ENCODE assay signal across 8 mouse cellular contexts in genomic region chr4:107421711-107422110, GRCm38 (mm10). TPM values are rescaled to one million over a fixed set of nuclear protein-coding genes. Genes with fewer than 3 reads are reported as not detected.
DNase-seq lines count a peak whose midpoint lies in the region; ATAC-seq and TF ChIP-seq lines count a peak whose summit lies in the region.

No protein-coding gene starts in this region.

- H3K4me2 ChIP-seq in kidney, embryonic 15.5 days: peak overlapping the region; percentile 51
- H3K4me2 ChIP-seq in forebrain, embryonic 13.5 days: peak overlapping the region; percentile 46
- peak overlapping the region; percentile 43 for H3K4me2 ChIP-seq in limb, embryonic 12.5 days

- TF ChIP-seq CTCF in kidney, adult 2 months (conservative IDR thresholded peaks at IDR 0.05; ENCODE audit: insufficient read depth, insufficient read length, low read depth, low read length): no peak

- TF ChIP-seq POLR2A in kidney, adult 2 months (IDR thresholded peaks at IDR 0.05; ENCODE audit: low read depth, low read length): no peak

- H3K4me1 ChIP-seq in kidney, embryonic 15.5 days: peaks cover 7% of the 10 kb centered on the region
- no peaks in the 10 kb centered on the region for H3K4me1 ChIP-seq in kidney, adult 2 months (ENCODE audit: control insufficient read depth, insufficient read depth, low read length)
- peaks cover 5% of the 10 kb centered on the region; the same call in 1 of the 2 replicates for H3K4me1 ChIP-seq in forebrain, embryonic 13.5 days
- H3K4me1 ChIP-seq in limb, embryonic 12.5 days (replicated peaks): peaks cover 5% of the 10 kb centered on the region; the same call in 1 of the 2 replicates

- H3K4me3 ChIP-seq in kidney, embryonic 15.5 days (replicated peaks): peak overlapping the region; percentile 12; the same call in 1 of the 2 replicates
- no peak overlapping the region for H3K4me3 ChIP-seq in kidney, adult 2 months (ENCODE audit: insufficient read depth, low read depth, low read length)
- H3K4me3 ChIP-seq in forebrain, embryonic 13.5 days: 0 out of 2 replicates have a peak overlapping the region, but pooled peaks have one; percentile 7
- peak overlapping the region; percentile 9; the same call in 1 of the 2 replicates for H3K4me3 ChIP-seq in limb, embryonic 12.5 days (replicated peaks)

- ATAC-seq in kidney, embryonic 15.5 days (replicated peaks; ENCODE audit: low FRiP score): no peak
- ATAC-seq in forebrain, embryonic 13.5 days: no peak
- ATAC-seq in limb, embryonic 12.5 days (ENCODE audit: insufficient number of reproducible peaks, insufficient read depth, low FRiP score, low TSS enrichment, low read depth): no peak

- H3K27me3 ChIP-seq in kidney, embryonic 15.5 days: peaks cover 14% of the 10 kb centered on the region
- no peaks in the 10 kb centered on the region for H3K27me3 ChIP-seq in kidney, adult 2 months (replicated peaks; ENCODE audit: control insufficient read depth, insufficient read depth, low read length)
- no peaks in the 10 kb centered on the region for H3K27me3 ChIP-seq in forebrain, embryonic 13.5 days
- H3K27me3 ChIP-seq in limb, embryonic 12.5 days: peaks cover 7% of the 10 kb centered on the region; the same call in 1 of the 2 replicates

- H3K9me3 ChIP-seq in kidney, embryonic 15.5 days (replicated peaks): no peaks in the 10 kb centered on the region
- no peaks in the 10 kb centered on the region for H3K9me3 ChIP-seq in forebrain, embryonic 13.5 days (replicated peaks)
- no peaks in the 10 kb centered on the region for H3K9me3 ChIP-seq in limb, embryonic 12.5 days

- no peak for DNase-seq in kidney, adult 2 months
- peak; percentile 44 for DNase-seq in retina, embryonic 14.5 days (ENCODE audit: low spot score)
- DNase-seq in layer of hippocampus, adult 11-12 months (ENCODE audit: low spot score): no peak
- no peak for DNase-seq in urinary bladder, postnatal 36 days (ENCODE audit: low spot score in 2 of 2)
- DNase-seq in spleen, postnatal 14 days (ENCODE audit: low spot score in 2 of 2): no peak

- no peak overlapping the region for H3K27ac ChIP-seq in kidney, embryonic 15.5 days
- H3K27ac ChIP-seq in kidney, adult 2 months (ENCODE audit: insufficient read depth, low read depth, low read length): no peak overlapping the region
- no peak overlapping the region for H3K27ac ChIP-seq in forebrain, embryonic 13.5 days
- H3K27ac ChIP-seq in limb, embryonic 12.5 days: no peak overlapping the region; the same call in 1 of the 2 replicates

- no peak overlapping the region for H3K9ac ChIP-seq in kidney, embryonic 15.5 days
- peak overlapping the region; percentile 27; the same call in 1 of the 2 replicates for H3K9ac ChIP-seq in forebrain, embryonic 13.5 days
- no peak overlapping the region for H3K9ac ChIP-seq in limb, embryonic 12.5 days (replicated peaks)

- H3K36me3 ChIP-seq in kidney, embryonic 15.5 days: peaks cover 11% of the 10 kb centered on the region
- H3K36me3 ChIP-seq in kidney, adult 2 months (ENCODE audit: control insufficient read depth, insufficient read depth, low read length): no peaks in the 10 kb centered on the region
- H3K36me3 ChIP-seq in forebrain, embryonic 13.5 days (ENCODE audit: poor library complexity, severe bottlenecking): peaks cover 20% of the 10 kb centered on the region; the same call in 1 of the 2 replicates
- peaks cover 19% of the 10 kb centered on the region; the same call in 1 of the 2 replicates for H3K36me3 ChIP-seq in limb, embryonic 12.5 days

- WGBS in kidney, embryonic 15.5 days: 6% methylated on average over 14 of the region's 14 CpGs
- 17% methylated on average over 14 of the region's 14 CpGs for WGBS in kidney, adult 2 months
- 2% methylated on average over 14 of the region's 14 CpGs for WGBS in forebrain, embryonic 13.5 days
- 7% methylated on average over 14 of the region's 14 CpGs for WGBS in limb, embryonic 12.5 days

RNA-seq across cellular contexts. Expression of gene Glis1, which starts 12.7 kb away (rescaled TPM):
- polyA plus RNA-seq in kidney, embryonic 15.5 days (2015; fragmentation: Nextera tagmentation; extraction: Ambion mirVana): 5.0 and 6.4 TPM in 2 replicates
- polyA plus RNA-seq in kidney, adult 2 months (2012; rRNA removed): 15.2 and 19.7 TPM in 2 replicates
- polyA plus RNA-seq in forebrain, embryonic 13.5 days (2015; fragmentation: Nextera tagmentation; extraction: Ambion mirVana): 0.75 and 0.84 TPM in 2 replicates
- 12.0 and 13.4 TPM in 2 replicates for polyA plus RNA-seq in limb, embryonic 12.5 days (2016; fragmentation: Nextera tagmentation; extraction: Ambion mirVana)

RNA-seq across cellular contexts. Expression of gene Ndc1, which starts 54.1 kb away (rescaled TPM):
- 37.5 and 38.1 TPM in 2 replicates for polyA plus RNA-seq in kidney, embryonic 15.5 days (2015; fragmentation: Nextera tagmentation; extraction: Ambion mirVana)
- 11.3 and 16.1 TPM in 2 replicates for polyA plus RNA-seq in kidney, adult 2 months (2012; rRNA removed)
- polyA plus RNA-seq in forebrain, embryonic 13.5 days (2015; fragmentation: Nextera tagmentation; extraction: Ambion mirVana): 23.7 and 27.6 TPM in 2 replicates
- 37.5 and 39.4 TPM in 2 replicates for polyA plus RNA-seq in limb, embryonic 12.5 days (2016; fragmentation: Nextera tagmentation; extraction: Ambion mirVana)
